Mouse (Mus musculus) neural tube, embryonic 12.5 days (tissue): ENCODE measurements around the gene Epb41. TPM values are rescaled to one million over a fixed set of nuclear protein-coding genes. Genes with fewer than 3 reads are reported as not detected.

Experiments used
- ATAC-seq: fragments of 200-750 bp; cut with Nextera tagmentation; 2 replicates; pipeline ENCODE4 v1.8.0; 2017; ENCODE audit warnings: low read depth, mild to moderate bottlenecking, moderate TSS enrichment, moderate library complexity; ENCODE audit not compliant: low FRiP score
- H3K27ac ChIP-seq: fragments of 300-500 bp; sonication (generic); 2 replicates; pipeline ENCODE4 v1.5.1; 2016
- H3K27me3 ChIP-seq: fragments of 300-500 bp; sonication (generic); replicated peaks from 2 replicates; pipeline ENCODE4 v1.6.1; 2016; ENCODE audit warnings: mild to moderate bottlenecking
- H3K36me3 ChIP-seq: fragments of 300-500 bp; sonication (generic); 2 replicates; pipeline ENCODE4 v1.6.1; 2016; ENCODE audit warnings: mild to moderate bottlenecking
- H3K4me1 ChIP-seq: fragments of 300-500 bp; sonication (generic); 2 replicates; pipeline ENCODE4 v1.6.1; 2016
- H3K4me2 ChIP-seq: fragments of 300-500 bp; sonication (generic); replicated peaks from 2 replicates; pipeline ENCODE4 v1.6.1; 2016; ENCODE audit warnings: mild to moderate bottlenecking
- H3K4me3 ChIP-seq: fragments of 300-500 bp; sonication (generic); 2 replicates; pipeline ENCODE4 v1.5.1; 2016
- H3K9ac ChIP-seq: fragments of 300-500 bp; sonication (generic); 2 replicates; pipeline ENCODE4 v1.6.1; 2016; ENCODE audit warnings: mild to moderate bottlenecking
- H3K9me3 ChIP-seq: fragments of 300-500 bp; sonication (generic); 2 replicates; pipeline ENCODE4 v1.6.1; 2016; ENCODE audit warnings: mild to moderate bottlenecking
- WGBS: fragments of 180-500 bp; shearing (Covaris S2); methylation state at CpG from one replicate; pipeline ENCODE4 v1.1.7; 2016; 5-methylcytosine and 5-hydroxymethylcytosine counted together
- polyA plus RNA-seq: library from polyadenylated mRNA; unstranded; fragments of >200 nt; fragmentation: Nextera tagmentation; extraction: Ambion mirVana; gene quantifications from 2 replicates; pipeline ENCODE4 v1.2.1, GENCODE M21; 2016

Gene Epb41
- polyA plus RNA-seq, 1 experiment from 2014 or later: 189 TPM

DNA sequence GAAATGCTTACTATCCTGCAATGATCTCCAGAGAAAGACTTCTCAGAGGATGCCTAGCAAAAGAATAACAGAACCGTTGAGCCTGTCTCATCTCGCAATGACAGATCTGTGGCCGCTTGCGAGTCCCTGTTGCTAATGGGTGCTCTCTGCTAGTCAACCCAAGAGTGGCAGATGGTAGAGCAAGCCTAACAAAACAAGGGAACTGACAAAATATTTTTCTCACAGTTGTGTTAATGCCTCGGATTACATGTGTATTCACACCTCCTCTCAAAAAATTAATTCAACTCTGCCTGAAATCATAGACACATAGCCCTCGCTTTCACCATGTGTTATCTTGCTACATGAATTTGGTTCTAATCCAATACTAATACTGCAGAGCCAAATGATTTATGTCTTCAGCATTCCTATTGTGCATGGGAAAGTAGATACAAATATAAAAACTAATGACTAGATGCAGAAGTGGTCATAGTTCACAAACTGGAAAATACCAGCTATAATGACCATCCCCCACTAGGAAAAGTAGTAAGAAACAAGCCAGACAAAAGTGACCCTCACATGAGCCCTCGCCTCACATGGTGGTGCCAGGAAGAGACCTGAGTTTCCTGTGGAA lies 104.8 kb downstream of the Epb41 start:
- ATAC-seq: no peak
- peaks cover 63% of the 10 kb centered on the region for H3K36me3 ChIP-seq
- H3K4me2 ChIP-seq: no peak overlapping the region
- no peak overlapping the region for H3K9ac ChIP-seq
- 92% methylated on average over 7 of the region's 7 CpGs for WGBS
- H3K27ac ChIP-seq: no peak overlapping the region
- no peaks in the 10 kb centered on the region for H3K27me3 ChIP-seq
- no peaks in the 10 kb centered on the region for H3K9me3 ChIP-seq
- H3K4me1 ChIP-seq: no peaks in the 10 kb centered on the region
- no peak overlapping the region for H3K4me3 ChIP-seq

DNA sequence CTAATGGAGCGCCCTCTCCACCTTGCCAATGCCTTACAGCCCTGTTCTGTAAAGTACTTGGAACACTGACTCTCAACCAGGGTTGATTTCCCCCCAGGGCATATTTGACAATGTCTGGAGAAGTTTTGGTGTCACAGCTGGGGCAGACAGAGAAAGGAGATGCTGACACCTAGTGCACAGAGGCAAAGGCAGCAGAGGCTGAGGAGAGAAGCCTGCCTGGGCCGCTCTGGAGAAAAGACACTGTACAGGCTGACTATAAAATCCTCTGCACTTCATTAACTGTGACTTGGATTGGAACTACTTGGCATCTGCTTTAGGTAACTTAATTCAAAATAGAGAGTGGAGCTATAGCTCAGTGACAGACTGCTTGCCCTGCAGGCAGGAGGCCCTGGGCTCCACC lies 106.2 kb downstream of the Epb41 start:
- Histone ChIP-seq H3K27me3 (no peaks in the 10 kb centered on the region), H3K4me2 (no peak overlapping the region), H3K36me3 (peaks cover 59% of the 10 kb centered on the region), H3K4me1 (no peaks in the 10 kb centered on the region), H3K27ac (no peak overlapping the region), H3K4me3 (no peak overlapping the region), H3K9ac (no peak overlapping the region), H3K9me3 (no peaks in the 10 kb centered on the region)
- WGBS: 89% methylated on average over 2 of the region's 2 CpGs
- no peak for ATAC-seq

DNA sequence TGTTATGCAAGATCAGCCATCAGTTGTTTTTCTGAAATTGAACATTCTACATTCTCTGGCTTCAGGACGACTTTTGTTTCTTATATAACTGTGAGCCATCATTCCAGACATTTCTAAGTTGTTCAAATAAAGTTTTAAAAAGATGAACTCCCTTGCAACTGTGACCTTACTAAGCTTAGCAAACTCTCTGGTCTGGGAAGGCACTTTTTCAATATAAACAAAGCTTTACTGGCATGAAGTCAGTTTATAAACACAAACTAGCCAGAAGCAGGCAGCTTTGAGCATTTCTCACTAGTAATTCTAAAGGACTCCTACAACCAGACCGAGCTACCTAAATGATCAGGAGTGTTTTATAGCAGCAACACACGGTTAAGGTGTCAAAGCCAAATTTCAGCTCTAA lies 118.0 kb downstream of the Epb41 start:
- WGBS: 83% methylated on average over 3 of the region's 3 CpGs
- Histone ChIP-seq H3K9ac (no peak overlapping the region), H3K4me1 (no peaks in the 10 kb centered on the region), H3K27me3 (no peaks in the 10 kb centered on the region), H3K27ac (no peak overlapping the region), H3K36me3 (peaks cover 42% of the 10 kb centered on the region), H3K4me3 (no peak overlapping the region), H3K9me3 (no peaks in the 10 kb centered on the region), H3K4me2 (no peak overlapping the region)
- ATAC-seq: no peak

DNA sequence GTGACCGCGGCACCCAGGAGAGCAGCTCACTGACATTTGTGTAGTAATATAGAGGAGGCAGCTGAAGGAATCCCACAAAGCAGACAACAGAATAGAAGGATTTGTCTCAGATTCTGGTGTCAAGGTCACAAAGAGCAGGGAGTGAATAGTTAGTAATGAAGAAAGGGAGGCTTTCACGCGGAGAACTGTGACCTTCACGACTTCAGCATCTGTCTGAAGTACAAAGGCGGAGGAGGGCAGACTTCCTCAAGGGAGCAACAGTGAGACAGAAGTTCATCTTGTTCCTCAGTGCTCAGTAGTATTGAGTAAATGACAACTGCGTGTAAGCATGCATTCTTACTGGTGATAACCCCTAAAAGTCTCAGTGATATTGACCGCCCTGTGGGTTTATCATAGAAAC lies 124.5 kb downstream of the Epb41 start:
- Histone ChIP-seq H3K9ac (no peak overlapping the region), H3K27ac (no peak overlapping the region), H3K36me3 (peaks cover 22% of the 10 kb centered on the region), H3K4me2 (peak overlapping the region; percentile 7; the same call in 1 of the 2 replicates), H3K4me1 (peaks cover 20% of the 10 kb centered on the region), H3K27me3 (no peaks in the 10 kb centered on the region), H3K4me3 (no peak overlapping the region), H3K9me3 (no peaks in the 10 kb centered on the region)
- WGBS: 35% methylated on average over 8 of the region's 8 CpGs
- no peak for ATAC-seq

DNA sequence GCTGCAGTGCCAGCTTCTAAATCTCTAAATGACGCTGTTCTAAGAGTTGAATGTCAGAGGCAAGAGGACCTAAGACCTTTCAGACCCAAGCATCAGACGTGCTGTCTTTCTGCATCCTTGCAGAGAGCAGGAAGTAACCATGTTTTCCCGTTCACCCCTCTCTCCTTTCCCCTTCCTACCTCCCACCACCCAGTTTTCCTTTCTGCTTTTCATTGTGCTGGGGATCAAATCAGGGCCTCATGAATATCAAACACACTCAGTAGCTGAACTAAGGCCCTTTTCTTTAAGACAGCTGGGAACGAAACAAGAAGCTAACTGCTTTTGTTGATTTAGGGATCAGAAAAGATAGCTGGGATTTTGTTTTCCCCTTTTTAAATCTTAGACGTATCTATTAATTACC lies 125.2 kb downstream of the Epb41 start:
- Histone ChIP-seq H3K36me3 (peaks cover 16% of the 10 kb centered on the region), H3K9ac (no peak overlapping the region), H3K4me2 (no peak overlapping the region), H3K27me3 (no peaks in the 10 kb centered on the region), H3K9me3 (no peaks in the 10 kb centered on the region), H3K27ac (no peak overlapping the region), H3K4me1 (peaks cover 20% of the 10 kb centered on the region), H3K4me3 (no peak overlapping the region)
- WGBS: 31% methylated on average over 5 of the region's 5 CpGs
- no peak for ATAC-seq

DNA sequence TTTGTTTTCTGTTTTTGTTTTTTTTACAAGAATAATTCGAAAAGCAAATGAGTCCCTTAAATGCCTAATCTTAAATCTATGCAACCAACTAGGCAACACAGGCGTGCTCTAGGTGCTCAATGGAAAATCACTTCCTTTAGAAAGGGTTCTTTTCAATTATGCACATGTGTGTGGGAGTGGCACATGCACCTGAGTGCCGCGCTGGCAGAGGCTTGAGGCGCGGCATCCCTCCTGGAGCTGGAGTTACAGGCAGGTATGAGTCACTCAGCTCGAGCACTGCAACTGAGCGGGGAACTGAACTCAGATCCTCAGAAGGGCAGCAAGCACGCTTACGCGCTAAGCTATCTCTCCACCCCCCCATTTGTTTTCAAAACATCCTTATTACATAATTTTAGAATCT lies 127.3 kb downstream of the Epb41 start:
- no peak for ATAC-seq
- WGBS: 91% methylated on average over 11 of the region's 11 CpGs
- Histone ChIP-seq H3K9ac (no peak overlapping the region), H3K9me3 (no peaks in the 10 kb centered on the region), H3K27me3 (no peaks in the 10 kb centered on the region), H3K4me2 (no peak overlapping the region), H3K4me3 (no peak overlapping the region), H3K4me1 (peaks cover 20% of the 10 kb centered on the region), H3K27ac (no peak overlapping the region), H3K36me3 (no peaks in the 10 kb centered on the region; the same call in 1 of the 2 replicates)

DNA sequence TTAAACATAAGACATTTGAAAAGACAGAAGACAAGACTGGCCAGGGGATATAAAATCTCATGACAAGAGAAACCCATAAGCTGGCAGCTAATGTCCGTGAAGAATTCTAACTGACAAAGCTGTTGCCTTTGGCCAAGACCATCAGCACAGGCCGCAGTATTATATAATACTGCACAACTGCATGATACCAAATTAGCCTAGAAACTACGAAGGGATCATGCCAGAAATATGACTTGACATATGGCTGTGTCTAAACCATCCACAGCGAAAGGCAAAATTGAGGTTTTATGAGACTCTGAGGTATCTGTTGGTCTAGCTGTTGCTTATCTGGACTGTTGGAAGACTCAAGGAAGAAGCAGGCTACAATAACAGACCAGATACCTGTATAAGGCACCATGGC lies 134.3 kb downstream of the Epb41 start:
- H3K27ac ChIP-seq: no peak overlapping the region
- H3K9ac ChIP-seq: no peak overlapping the region
- H3K4me3 ChIP-seq: no peak overlapping the region
- ATAC-seq: no peak
- H3K4me1 ChIP-seq: no peaks in the 10 kb centered on the region
- no peaks in the 10 kb centered on the region for H3K27me3 ChIP-seq
- H3K9me3 ChIP-seq: no peaks in the 10 kb centered on the region
- 93% methylated on average over 4 of the region's 4 CpGs for WGBS
- H3K36me3 ChIP-seq: peaks cover 24% of the 10 kb centered on the region
- no peak overlapping the region for H3K4me2 ChIP-seq

DNA sequence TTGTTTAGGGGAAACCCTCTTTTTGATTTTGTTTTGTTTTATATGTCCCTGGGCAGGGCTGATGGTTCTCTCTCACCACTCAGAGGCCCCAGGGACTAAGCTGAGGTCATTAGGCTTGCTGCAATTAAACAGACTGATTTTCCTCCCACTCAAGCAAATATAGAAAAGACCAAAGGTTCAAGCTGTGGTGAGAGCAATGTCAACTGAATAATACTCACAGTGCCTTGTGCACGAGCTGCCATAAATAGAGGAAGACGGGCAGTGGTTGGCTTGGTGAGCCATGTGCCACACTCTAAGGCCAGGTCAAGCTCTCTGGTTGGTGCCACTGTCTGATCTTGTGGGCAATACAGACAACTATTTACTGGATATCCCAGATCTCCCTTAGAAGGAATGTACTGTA lies 135.7 kb downstream of the Epb41 start:
- ATAC-seq: no peak
- WGBS: 83% methylated on average over 2 of the region's 2 CpGs
- H3K4me2 ChIP-seq: no peak overlapping the region
- H3K4me3 ChIP-seq: no peak overlapping the region
- H3K27me3 ChIP-seq: no peaks in the 10 kb centered on the region
- no peaks in the 10 kb centered on the region for H3K9me3 ChIP-seq
- no peaks in the 10 kb centered on the region for H3K4me1 ChIP-seq
- no peak overlapping the region for H3K27ac ChIP-seq
- peaks cover 36% of the 10 kb centered on the region for H3K36me3 ChIP-seq
- no peak overlapping the region for H3K9ac ChIP-seq

DNA sequence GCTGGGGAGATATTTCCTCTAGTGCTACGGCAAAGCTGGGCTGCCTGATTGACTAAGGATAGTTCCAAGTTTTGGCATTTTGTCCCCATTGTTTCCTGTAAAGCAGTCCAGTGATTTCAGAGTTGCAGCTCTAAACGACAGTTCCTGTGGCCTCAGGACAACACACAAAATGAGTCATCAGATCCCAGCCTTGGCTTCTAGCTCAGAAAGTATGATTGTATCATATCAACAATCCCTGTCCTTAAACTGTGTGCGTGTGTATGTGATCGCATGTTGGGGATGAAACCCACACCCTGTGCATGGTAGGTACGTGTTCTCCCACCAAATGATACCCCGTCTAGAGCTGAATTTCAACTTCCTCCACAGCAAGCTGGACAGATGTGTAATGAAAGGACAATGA lies 146.0 kb downstream of the Epb41 start:
- ATAC-seq: no peak
- Histone ChIP-seq H3K4me3 (no peak overlapping the region), H3K27me3 (peaks cover 12% of the 10 kb centered on the region), H3K4me1 (no peaks in the 10 kb centered on the region), H3K9ac (no peak overlapping the region), H3K36me3 (peaks cover 93% of the 10 kb centered on the region), H3K9me3 (no peaks in the 10 kb centered on the region), H3K4me2 (no peak overlapping the region), H3K27ac (no peak overlapping the region)
- 87% methylated on average over 6 of the region's 6 CpGs for WGBS

DNA sequence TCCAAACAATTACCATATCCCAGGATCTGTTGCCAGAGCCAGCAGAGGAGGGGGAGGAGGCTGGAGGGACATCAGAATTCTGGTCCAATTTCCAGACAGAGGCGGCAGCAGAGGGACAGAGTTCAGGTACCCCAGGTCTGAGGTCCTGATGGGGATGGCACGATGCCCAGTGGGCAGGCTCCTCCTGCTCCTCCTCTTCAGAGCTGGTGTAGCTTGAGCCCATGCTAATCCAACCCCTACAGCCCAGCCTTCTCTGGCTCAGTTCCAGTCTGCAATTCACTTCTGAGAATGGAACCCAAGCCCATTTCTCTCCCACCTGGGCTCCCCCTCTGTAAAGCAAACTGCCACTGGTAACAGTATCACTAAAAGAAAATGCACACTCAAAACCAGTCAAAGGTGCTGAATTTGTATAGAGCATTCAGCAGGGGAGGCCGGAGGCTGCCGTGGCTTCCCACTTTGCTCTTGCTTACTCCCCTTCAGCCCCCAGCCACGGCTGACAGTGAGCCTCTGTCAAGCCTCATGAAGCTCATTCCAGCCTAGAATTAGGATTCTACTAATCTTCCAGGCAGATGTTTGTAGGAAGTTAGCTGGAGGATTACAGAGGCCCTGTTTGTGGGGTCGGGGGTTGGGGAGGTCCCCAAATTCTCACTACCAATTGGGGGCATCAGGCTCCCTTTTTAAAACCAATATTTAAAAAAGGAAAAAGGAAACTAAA lies 150.9 kb downstream of the Epb41 start:
- H3K4me2 ChIP-seq: no peak overlapping the region
- 77% methylated on average over 6 of the region's 6 CpGs for WGBS

DNA sequence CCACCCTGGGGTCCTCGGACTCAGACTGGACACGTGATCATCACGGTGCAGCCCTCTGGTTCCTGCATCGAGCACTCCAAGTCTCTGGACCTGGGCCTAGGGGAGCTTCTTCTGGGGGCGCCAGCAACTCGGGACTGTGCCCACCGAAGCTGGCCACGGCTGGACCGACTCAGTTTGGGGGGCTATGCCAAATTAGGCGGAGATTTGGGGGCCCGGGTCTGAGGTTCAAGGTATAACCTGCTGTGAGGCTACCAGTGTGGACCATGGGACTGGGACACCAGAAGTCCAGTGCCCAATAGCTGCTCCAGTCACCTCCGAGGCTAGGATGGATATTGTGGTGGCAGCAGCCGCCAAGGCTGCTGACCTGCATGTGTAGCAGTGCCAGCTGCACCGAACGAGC lies 152.7 kb downstream of the Epb41 start:
- no peaks in the 10 kb centered on the region for H3K9me3 ChIP-seq
- H3K9ac ChIP-seq: 0 out of 2 replicates have a peak overlapping the region, but pooled peaks have one; percentile 56
- ATAC-seq: no peak
- H3K4me3 ChIP-seq: peak overlapping the region; percentile 44
- peaks cover 46% of the 10 kb centered on the region for H3K36me3 ChIP-seq
- peak overlapping the region; percentile 88 for H3K4me2 ChIP-seq
- no peak overlapping the region for H3K27ac ChIP-seq
- H3K4me1 ChIP-seq: peaks cover 37% of the 10 kb centered on the region
- 58% methylated on average over 15 of the region's 15 CpGs for WGBS
- H3K27me3 ChIP-seq: peaks cover 78% of the 10 kb centered on the region

More for the DNA sequence above, 150.9 kb downstream of the Epb41 start:
- H3K4me1 ChIP-seq: peaks cover 28% of the 10 kb centered on the region
- peaks cover 64% of the 10 kb centered on the region for H3K36me3 ChIP-seq
- no peak for ATAC-seq
- H3K9me3 ChIP-seq: no peaks in the 10 kb centered on the region
- H3K27me3 ChIP-seq: peaks cover 61% of the 10 kb centered on the region
- H3K9ac ChIP-seq: no peak overlapping the region
- H3K4me3 ChIP-seq: no peak overlapping the region
- no peak overlapping the region for H3K27ac ChIP-seq

DNA sequence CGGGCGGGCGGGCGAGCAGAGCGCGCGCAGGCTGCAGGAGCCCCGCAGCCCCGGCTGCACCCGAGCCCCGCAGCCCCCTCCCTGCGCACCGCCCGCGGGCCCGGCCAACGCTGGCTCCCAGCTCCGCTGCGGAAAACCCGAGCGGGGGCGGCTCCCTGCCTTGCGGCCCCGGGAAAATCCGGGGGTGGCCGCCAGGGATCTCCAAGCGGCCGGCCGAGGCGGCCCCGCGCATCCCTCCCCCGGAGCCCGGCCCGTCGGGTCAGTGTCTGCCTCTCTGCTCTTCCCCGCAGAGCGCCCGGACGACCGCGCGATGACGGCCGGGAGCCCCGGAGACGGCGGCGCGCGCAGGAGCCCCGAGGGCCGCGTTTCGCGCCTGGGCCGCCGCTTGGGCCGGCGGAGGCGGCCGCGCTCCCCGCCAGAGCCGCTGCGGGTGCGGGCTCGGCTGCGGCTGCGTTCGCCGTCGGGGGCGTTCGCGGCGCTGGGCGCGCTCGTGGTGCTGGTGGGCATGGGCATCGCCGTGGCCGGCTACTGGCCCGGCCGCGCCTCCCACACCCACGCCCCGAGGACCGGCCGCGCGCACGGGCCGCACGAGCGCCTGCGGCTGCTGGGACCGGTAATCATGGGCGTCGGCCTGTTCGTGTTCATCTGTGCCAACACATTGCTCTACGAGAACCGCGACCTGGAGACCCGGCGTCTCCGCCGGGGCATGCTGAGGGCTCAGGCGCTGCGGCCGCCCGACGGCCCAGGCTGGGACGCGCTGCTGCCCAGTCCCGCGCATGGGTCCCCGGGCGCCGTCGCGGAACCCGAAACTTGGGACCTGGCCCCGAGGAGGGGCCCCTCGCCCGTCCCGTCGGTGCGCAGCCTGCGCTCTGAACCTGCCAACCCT lies 153.4 kb downstream of the Epb41 start, which contains the start of gene Tmem200b:
Gene Tmem200b (plus strand): TSS at position 311 of the 886 bp plus-strand sequence.
- Histone ChIP-seq H3K36me3 (peaks cover 40% of the 10 kb centered on the region), H3K4me1 (peaks cover 37% of the 10 kb centered on the region), H3K9ac (peak within 1 kb of the TSS; percentile 56), H3K4me3 (peak within 1 kb of the TSS; percentile 44), H3K9me3 (no peaks in the 10 kb centered on the region), H3K27me3 (peaks cover 81% of the 10 kb centered on the region), H3K4me2 (peak within 1 kb of the TSS; percentile 88), H3K27ac (no peak within 1 kb of the TSS)
- 2% methylated on average over 128 of the region's 130 CpGs for WGBS
- ATAC-seq: no peak
